Mouse (Mus musculus) erythroblast, embryonic 14.5 days (primary cell): ENCODE data around the gene Rcbtb1.
"Not testable (repeated sequence)": the region's sequence is repeated elsewhere in the genome, so short reads cannot be mapped to it uniquely, and the experiment has no call there.

Experiments used
- GATA1 ChIP-seq: IDR thresholded peaks from 2 replicates; pipeline ENCODE4 v1.6.1; 2012; ENCODE audit warnings: low read length, inconsistent platforms, mixed read lengths
- TAL1 ChIP-seq: IDR thresholded peaks from 3 replicates; pipeline ENCODE4 v1.6.1; 2012; ENCODE audit warnings: low read length, inconsistent platforms, mixed read lengths

- not testable (repeated sequence) for TF ChIP-seq TAL1, GATA1
Measured at GRCm38 (mm10) chr14:59274961-59275360, 74.0 kb downstream of the Rcbtb1 start.
